Mouse (Mus musculus) liver, adult 2 months (tissue): ENCODE results near the gene Gorab. TPM values are rescaled to one million over a fixed set of nuclear protein-coding genes. Genes with fewer than 3 reads are reported as not detected.

Source experiments
- DNase-seq: peaks from one replicate; pipeline ENCODE4 v3.0.0-alpha.2; 2011; ENCODE audit warnings: low read depth, low spot score; ENCODE audit errors: extremely low read depth
- H3K27ac ChIP-seq: fragments of 200-500 bp; replicated peaks from 2 replicates; pipeline ENCODE4 v1.5.1; 2012; ENCODE audit warnings: low read depth, mild to moderate bottlenecking, control low read depth, inconsistent platforms, low read length; ENCODE audit not compliant: insufficient read depth
- H3K27me3 ChIP-seq: fragments of 200-500 bp; 2 replicates; pipeline ENCODE4 v1.6.1; 2012; ENCODE audit warnings: mild to moderate bottlenecking, moderate library complexity, low read length, inconsistent platforms; ENCODE audit not compliant: control insufficient read depth, insufficient read depth
- H3K36me3 ChIP-seq: fragments of 200-500 bp; 2 replicates; pipeline ENCODE4 v1.6.1; 2012; ENCODE audit warnings: low read length, inconsistent platforms; ENCODE audit not compliant: control insufficient read depth, insufficient read depth
- H3K4me1 ChIP-seq: fragments of 200-500 bp; 2 replicates; pipeline ENCODE4 v1.6.1; 2011; ENCODE audit warnings: low read length; ENCODE audit not compliant: control insufficient read depth, insufficient read depth
- H3K4me3 ChIP-seq: fragments of 200-500 bp; 2 replicates; pipeline ENCODE4 v1.5.1; 2011; ENCODE audit warnings: low read depth, mild to moderate bottlenecking, control low read depth, low read length, moderate library complexity; ENCODE audit not compliant: insufficient read depth
- H3K79me2 ChIP-seq: fragments of 200-500 bp; 2 replicates; pipeline ENCODE4 v1.6.1; 2012; ENCODE audit warnings: inconsistent platforms, mild to moderate bottlenecking, low read length, moderate library complexity; ENCODE audit not compliant: control insufficient read depth, insufficient read depth
- H3K9ac ChIP-seq: fragments of 200-500 bp; 2 replicates; pipeline ENCODE4 v1.6.1; 2012; ENCODE audit warnings: low read depth, mild to moderate bottlenecking, control low read depth, inconsistent platforms, low read length
- CTCF ChIP-seq: fragments of 200-500 bp; IDR thresholded peaks from 2 replicates; pipeline ENCODE4 v1.5.1; 2011; ENCODE audit warnings: low read depth, low read length, control low read depth
- POLR2A ChIP-seq: fragments of 200-500 bp; IDR thresholded peaks from 2 replicates; pipeline ENCODE4 v1.6.1; 2011; ENCODE audit warnings: low read length, control low read depth; ENCODE audit not compliant: insufficient read depth; ENCODE audit errors: extremely low read depth
- WGBS: fragments of 180-500 bp; shearing (Covaris S2); methylation state at CpG from one replicate; pipeline ENCODE4 v1.1.7; 2018; 5-methylcytosine and 5-hydroxymethylcytosine counted together
- polyA plus RNA-seq: library from polyadenylated mRNA; depleted of rRNA; stranded (reverse); fragments of >200 nt; gene quantifications from 2 replicates; pipeline ENCODE4 v1.2.3, GENCODE M21; 2012
- total RNA-seq: library from RNA; depleted of rRNA; stranded (reverse); fragments of >200 nt; gene quantifications from 2 replicates; pipeline ENCODE4 v1.2.3, GENCODE M21; 2014

Gene Gorab
- total and polyA plus RNA-seq, 2 experiments, result 0.66 to 2.6 TPM

GRCm38 (mm10) chr1:163355626-163356156 lies 47.8 kb downstream of the Gorab start:
- no peak overlapping the region for H3K4me3 ChIP-seq
- WGBS, result 48% methylated on average over 3 of the region's 3 CpGs
- no peaks in the 10 kb centered on the region for H3K79me2 ChIP-seq
- no peaks in the 10 kb centered on the region for H3K27me3 ChIP-seq
- H3K27ac ChIP-seq, result no peak overlapping the region
- H3K9ac ChIP-seq, result no peak overlapping the region
- no peaks in the 10 kb centered on the region for H3K4me1 ChIP-seq
- no peak for TF ChIP-seq CTCF
- no peak for TF ChIP-seq POLR2A
- DNase-seq, result no peak
- H3K36me3 ChIP-seq, result no peaks in the 10 kb centered on the region

DNA sequence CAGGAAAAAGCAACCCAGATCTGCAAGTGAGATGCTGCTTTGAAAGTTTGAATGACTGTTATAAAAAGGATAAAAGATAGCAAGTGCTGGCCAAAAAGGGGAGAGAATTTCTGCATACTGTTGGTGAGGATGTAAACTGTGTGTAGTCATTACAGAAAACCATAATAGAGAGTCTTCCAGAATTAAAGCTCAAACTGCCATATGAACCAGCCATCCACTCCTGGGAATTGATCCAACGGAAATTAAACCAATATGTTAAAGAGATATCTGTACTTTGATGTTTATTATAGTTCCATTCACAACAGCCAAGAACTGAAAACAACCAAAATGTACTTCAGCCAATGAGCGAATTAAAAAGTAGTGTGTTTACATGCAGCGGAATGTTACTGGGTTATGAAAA lies 52.5 kb downstream of the Gorab start:
- WGBS, result 86% methylated on average over 3 of the region's 3 CpGs
- Histone ChIP-seq H3K9ac (no peak overlapping the region), H3K27me3 (no peaks in the 10 kb centered on the region), H3K4me3 (no peak overlapping the region), H3K4me1 (no peaks in the 10 kb centered on the region), H3K36me3 (no peaks in the 10 kb centered on the region), H3K27ac (no peak overlapping the region), H3K79me2 (no peaks in the 10 kb centered on the region)
- TF ChIP-seq CTCF, result no peak
- DNase-seq, result no peak

GRCm38 (mm10) chr1:163345541-163345940 lies 57.9 kb downstream of the Gorab start:
- TF ChIP-seq CTCF (no peak), POLR2A (no peak)
- 80% methylated on average over 5 of the region's 5 CpGs for WGBS
- Histone ChIP-seq H3K4me1 (no peaks in the 10 kb centered on the region), H3K27me3 (no peaks in the 10 kb centered on the region), H3K4me3 (no peak overlapping the region), H3K36me3 (no peaks in the 10 kb centered on the region), H3K27ac (no peak overlapping the region), H3K79me2 (no peaks in the 10 kb centered on the region), H3K9ac (no peak overlapping the region)
- DNase-seq, result no peak

- Histone ChIP-seq H3K4me3 (no peak overlapping the region), H3K4me1 (no peaks in the 10 kb centered on the region), H3K79me2 (no peaks in the 10 kb centered on the region), H3K27ac (no peak overlapping the region), H3K27me3 (no peaks in the 10 kb centered on the region), H3K9ac (no peak overlapping the region), H3K36me3 (no peaks in the 10 kb centered on the region)
- TF ChIP-seq CTCF (peak; percentile 40; the same call in 1 of the 2 replicates), POLR2A (no peak)
- DNase-seq, result no peak
- WGBS, result 50% methylated on average over 1 of the region's 1 CpGs
Measured at GRCm38 (mm10) chr1:163344931-163345330, 58.5 kb downstream of the Gorab start.

DNA sequence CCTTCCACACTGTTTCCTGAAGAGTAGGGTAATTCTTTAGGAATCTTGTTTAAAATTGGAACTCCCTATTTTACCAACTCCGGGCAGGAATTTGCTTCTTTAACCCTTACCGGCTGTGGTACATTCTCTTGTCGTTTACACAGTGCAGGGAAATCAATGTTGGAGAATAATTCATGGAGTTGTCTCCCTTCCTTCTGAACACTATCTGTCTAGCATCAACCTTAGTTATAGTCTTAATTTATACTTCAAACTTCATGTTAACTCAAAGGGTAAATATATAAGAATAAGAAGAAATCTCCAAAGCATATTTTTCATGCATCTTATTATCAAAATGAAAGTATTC lies 64.3 kb downstream of the Gorab start:
- no peak for TF ChIP-seq CTCF
- no peak for TF ChIP-seq POLR2A
- 18% methylated on average over 3 of the region's 3 CpGs for WGBS
- Histone ChIP-seq H3K4me3 (0 out of 2 replicates have a peak overlapping the region, but pooled peaks have one; percentile 1), H3K27ac (no peak overlapping the region), H3K36me3 (no peaks in the 10 kb centered on the region), H3K4me1 (0 out of 2 replicates have a peak, but pooled peaks cover 3% of the 10 kb centered on the region), H3K79me2 (no peaks in the 10 kb centered on the region), H3K27me3 (no peaks in the 10 kb centered on the region), H3K9ac (no peak overlapping the region)
- DNase-seq, result no peak

GRCm38 (mm10) chr1:163338525-163339218 lies 64.8 kb downstream of the Gorab start:
- H3K79me2 ChIP-seq, result no peaks in the 10 kb centered on the region
- peak; percentile 90 for DNase-seq
- H3K4me1 ChIP-seq, result 0 out of 2 replicates have a peak, but pooled peaks cover 3% of the 10 kb centered on the region
- no peak overlapping the region for H3K9ac ChIP-seq
- no peaks in the 10 kb centered on the region for H3K36me3 ChIP-seq
- H3K4me3 ChIP-seq, result 0 out of 2 replicates have a peak overlapping the region, but pooled peaks have one; percentile 1
- TF ChIP-seq CTCF, result no peak
- no peak for TF ChIP-seq POLR2A
- WGBS, result 22% methylated on average over 7 of the region's 7 CpGs
- no peaks in the 10 kb centered on the region for H3K27me3 ChIP-seq
- H3K27ac ChIP-seq, result no peak overlapping the region; the same call in 1 of the 2 replicates
